8 mouse cellular contexts compared by ENCODE assay signal in the genomic region with DNA sequence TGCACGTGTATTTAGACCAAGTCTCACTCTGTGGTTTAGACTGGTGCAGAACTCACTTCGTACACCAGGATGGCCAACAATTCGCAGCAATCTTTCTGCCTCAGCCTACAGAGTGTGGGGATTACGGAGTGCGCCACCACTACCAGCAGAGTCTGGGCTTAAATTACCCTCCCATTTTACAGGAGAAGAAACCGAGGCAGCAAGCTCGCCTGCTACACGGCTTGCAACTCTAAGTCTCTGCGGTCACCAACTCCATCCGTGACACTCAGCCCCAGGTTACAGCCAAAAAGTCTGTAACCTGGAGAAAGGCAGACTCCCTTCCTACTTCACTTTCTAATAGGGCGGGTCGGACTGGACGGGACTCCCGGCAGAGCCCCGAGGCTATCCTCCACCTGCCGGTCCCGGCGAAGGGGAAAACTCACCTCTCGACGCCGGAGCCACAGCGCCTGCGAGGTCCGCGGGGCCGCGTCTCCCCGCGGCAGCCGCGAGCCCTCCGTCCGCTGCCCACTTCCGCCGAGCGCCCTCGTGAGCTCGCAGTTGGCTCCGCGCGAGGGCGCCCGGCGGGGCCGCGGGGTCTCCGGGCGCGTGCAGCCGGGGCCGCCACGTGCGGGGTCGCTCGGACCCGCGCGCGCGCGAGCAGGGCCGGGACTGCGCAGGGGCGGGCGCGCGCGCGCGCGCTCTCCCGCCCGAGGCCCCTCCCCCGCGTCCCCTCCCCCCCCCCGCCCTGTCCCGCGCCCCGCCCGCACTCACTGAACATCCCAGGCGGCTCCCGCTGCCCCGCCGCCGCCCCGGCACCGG. TPM values are rescaled to one million over a fixed set of nuclear protein-coding genes. Genes with fewer than 3 reads are reported as not detected.
A peak's percentile ranks its signal among the peaks of the same experiment; 100 is the strongest.
DNase-seq lines count a peak whose midpoint lies in the region; ATAC-seq and TF ChIP-seq lines count a peak whose summit lies in the region.

No protein-coding gene starts in this region.

- WGBS in intestine, embryonic 16.5 days, result under 1% methylated on average over 61 of the region's 87 CpGs
- WGBS in liver, embryonic 16.5 days (ENCODE audit: insufficient replicate concordance), result under 1% methylated on average over 57 of the region's 87 CpGs
- 1% methylated on average over 45 of the region's 87 CpGs for WGBS in neural tube, embryonic 11.5 days

- 0 out of 2 replicates have a peak, but pooled peaks cover 3% of the 10 kb centered on the region for H3K36me3 ChIP-seq in intestine, embryonic 16.5 days (ENCODE audit: control insufficient read depth, insufficient read depth, low read length)
- H3K36me3 ChIP-seq in liver, embryonic 16.5 days (ENCODE audit: control insufficient read depth, insufficient read depth), result peaks cover 2% of the 10 kb centered on the region
- no peaks in the 10 kb centered on the region for H3K36me3 ChIP-seq in neural tube, embryonic 11.5 days (ENCODE audit: control insufficient read depth, insufficient read depth, low read length)

- peak; percentile 78 for ATAC-seq in intestine, embryonic 16.5 days
- ATAC-seq in liver, embryonic 16.5 days (ENCODE audit: low read depth), result peak; percentile 86
- ATAC-seq in neural tube, embryonic 11.5 days (ENCODE audit: insufficient read depth, low FRiP score, low TSS enrichment), result peak; percentile 89

- intact Hi-C loops in gastrocnemius, adult 2 months (cut with DNase I), result loop anchor here (5.0 kb wide), 1 partner anchor 38 kb away; the partner anchor contains the start of gene Abcb10

- H3K9me3 ChIP-seq in intestine, embryonic 16.5 days (ENCODE audit: control insufficient read depth, low read length), result no peaks in the 10 kb centered on the region
- no peaks in the 10 kb centered on the region for H3K9me3 ChIP-seq in liver, embryonic 16.5 days (replicated peaks; ENCODE audit: control insufficient read depth, low read length)
- H3K9me3 ChIP-seq in neural tube, embryonic 11.5 days (ENCODE audit: control insufficient read depth, low read length), result no peaks in the 10 kb centered on the region

- H3K27me3 ChIP-seq in intestine, embryonic 16.5 days (replicated peaks; ENCODE audit: control insufficient read depth, insufficient read depth, low read length), result no peaks in the 10 kb centered on the region
- H3K27me3 ChIP-seq in liver, embryonic 16.5 days (ENCODE audit: control insufficient read depth, insufficient read depth, low read depth, low read length), result no peaks in the 10 kb centered on the region
- H3K27me3 ChIP-seq in neural tube, embryonic 11.5 days (ENCODE audit: control insufficient read depth, insufficient read depth, low read length), result no peaks in the 10 kb centered on the region

- H3K4me2 ChIP-seq in intestine, embryonic 16.5 days (ENCODE audit: low read depth, low read length), result peak overlapping the region; percentile 75
- peak overlapping the region; percentile 94 for H3K4me2 ChIP-seq in liver, embryonic 16.5 days (ENCODE audit: low read depth, low read length)
- H3K4me2 ChIP-seq in neural tube, embryonic 11.5 days (ENCODE audit: low read depth), result peak overlapping the region; percentile 74

- H3K9ac ChIP-seq in intestine, embryonic 16.5 days (ENCODE audit: low read depth, low read length), result peak overlapping the region; percentile 87
- H3K9ac ChIP-seq in liver, embryonic 16.5 days (ENCODE audit: low read depth, low read length), result peak overlapping the region; percentile 89
- H3K9ac ChIP-seq in neural tube, embryonic 11.5 days (ENCODE audit: low read length), result peak overlapping the region; percentile 80

- H3K27ac ChIP-seq in gastrocnemius, adult 2 months, result peak overlapping the region; percentile 99
- H3K27ac ChIP-seq in intestine, embryonic 16.5 days (ENCODE audit: low read length), result peak overlapping the region; percentile 87
- H3K27ac ChIP-seq in liver, embryonic 16.5 days (ENCODE audit: low read length), result peak overlapping the region; percentile 84
- H3K27ac ChIP-seq in neural tube, embryonic 11.5 days (ENCODE audit: low read depth, low read length), result peak overlapping the region; percentile 84

- no peak for TF ChIP-seq CTCF in gastrocnemius, adult 2 months (IDR thresholded peaks at IDR 0.05)

- peak; percentile 31 for DNase-seq in heart, adult 8-10 months (ENCODE audit: low spot score)
- no peak for DNase-seq in heart, adult 11 months
- peak; percentile 51 for DNase-seq in cerebellum, adult 9-10 months
- DNase-seq in gastrocnemius, adult 2 months, result peak; percentile 83
- peak; percentile 89 for DNase-seq in neural tube, embryonic 11.5 days (ENCODE audit: low spot score)
- DNase-seq in testis, postnatal 10 days (ENCODE audit: low spot score), result peak; percentile 83

- H3K4me1 ChIP-seq in intestine, embryonic 16.5 days (ENCODE audit: control insufficient read depth, insufficient read depth, low read length), result peaks cover 24% of the 10 kb centered on the region
- H3K4me1 ChIP-seq in liver, embryonic 16.5 days (ENCODE audit: control insufficient read depth, low read depth, low read length), result peaks cover 43% of the 10 kb centered on the region
- H3K4me1 ChIP-seq in neural tube, embryonic 11.5 days (ENCODE audit: control insufficient read depth, insufficient read depth, low read length), result peaks cover 14% of the 10 kb centered on the region

- peak overlapping the region; percentile 94 for H3K4me3 ChIP-seq in gastrocnemius, adult 2 months
- H3K4me3 ChIP-seq in intestine, embryonic 16.5 days (ENCODE audit: low read length), result peak overlapping the region; percentile 58
- peak overlapping the region; percentile 89 for H3K4me3 ChIP-seq in liver, embryonic 16.5 days (ENCODE audit: low read depth, low read length)
- peak overlapping the region; percentile 81 for H3K4me3 ChIP-seq in neural tube, embryonic 11.5 days (ENCODE audit: low read depth, low read length)

RNA-seq across cellular contexts. Expression of gene Taf5l, which starts 0.6 kb away (rescaled TPM):
- total RNA-seq in heart, adult 8-10 months (2022), result 10 to 100 TPM; 14.1 to 15.2 (median 14.5) TPM
- 10 to 100 TPM; 14.6 to 15.2 TPM for total RNA-seq in gastrocnemius, adult 2 months (2021)
- 27.8 and 32.7 TPM in 2 replicates for polyA plus RNA-seq in intestine, embryonic 16.5 days (2015; fragmentation: Nextera tagmentation; extraction: Ambion mirVana)
- 18.8 and 19.6 TPM in 2 replicates for polyA plus RNA-seq in liver, embryonic 16.5 days (2015; fragmentation: Nextera tagmentation; extraction: Ambion mirVana)
- polyA plus RNA-seq in neural tube, embryonic 11.5 days (2014; fragmentation: Nextera tagmentation; extraction: Ambion mirVana), result 43.2 and 45.6 TPM in 2 replicates

RNA-seq across cellular contexts. Expression of gene Urb2, which starts 0.7 kb away (rescaled TPM):
- total RNA-seq in heart, adult 8-10 months (2022), result 1 to 10 TPM; 4.9 to 7.2 (median 6.5) TPM
- 1 to 10 TPM; 5.8 to 6.0 TPM for total RNA-seq in gastrocnemius, adult 2 months (2021)
- 3.9 TPM in 2 replicates for polyA plus RNA-seq in intestine, embryonic 16.5 days (2015; fragmentation: Nextera tagmentation; extraction: Ambion mirVana)
- polyA plus RNA-seq in liver, embryonic 16.5 days (2015; fragmentation: Nextera tagmentation; extraction: Ambion mirVana), result 2.3 and 2.4 TPM in 2 replicates
- polyA plus RNA-seq in neural tube, embryonic 11.5 days (2014; fragmentation: Nextera tagmentation; extraction: Ambion mirVana), result 7.9 and 9.7 TPM in 2 replicates

RNA-seq across cellular contexts. Expression of gene Abcb10, which starts 37.7 kb away (rescaled TPM):
- 10 to 100 TPM; 41.0 to 50.0 (median 45.6) TPM for total RNA-seq in heart, adult 8-10 months (2022)
- 10 to 100 TPM; 15.8 to 18.6 TPM for total RNA-seq in gastrocnemius, adult 2 months (2021)
- 18.7 and 19.7 TPM in 2 replicates for polyA plus RNA-seq in intestine, embryonic 16.5 days (2015; fragmentation: Nextera tagmentation; extraction: Ambion mirVana)
- 130 and 131 TPM in 2 replicates for polyA plus RNA-seq in liver, embryonic 16.5 days (2015; fragmentation: Nextera tagmentation; extraction: Ambion mirVana)
- polyA plus RNA-seq in neural tube, embryonic 11.5 days (2014; fragmentation: Nextera tagmentation; extraction: Ambion mirVana), result 20.1 and 21.7 TPM in 2 replicates
